Mouse (Mus musculus): Measurements from ENCODE around the gene Rnf4.

DNA sequence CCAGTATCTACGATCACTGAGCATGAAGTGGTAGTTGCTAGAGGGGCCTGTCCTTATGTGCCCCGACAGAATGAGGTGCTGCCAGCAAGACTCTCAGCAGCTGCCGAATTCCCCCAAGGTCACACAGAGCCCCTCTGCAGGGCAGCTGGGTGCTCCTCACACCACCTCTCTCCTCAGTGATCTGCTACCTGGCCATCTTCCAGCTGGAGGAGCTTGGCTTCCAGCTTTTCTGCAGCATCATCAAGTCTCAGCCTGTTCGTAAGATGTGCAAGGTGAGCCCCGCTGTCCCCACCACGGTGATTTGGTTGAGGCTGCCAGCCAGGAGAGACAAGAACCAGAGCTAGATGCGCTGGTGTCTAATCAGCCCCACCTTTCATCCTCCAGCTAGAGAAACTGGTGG is 33.7 kb upstream of the Rnf4 start:
- no peak for TF ChIP-seq CTCF (IDR thresholded peaks at IDR 0.05; ENCODE audit: insufficient read depth, low read length)
- TF ChIP-seq POLR2A (IDR thresholded peaks at IDR 0.05; ENCODE audit: borderline replicate concordance, extremely low read depth, low read depth, low read length) = no peak
